Mouse (Mus musculus): ENCODE measurements around the gene Pcdh15. TPM values are rescaled to one million over a fixed set of nuclear protein-coding genes. Genes with fewer than 3 reads are reported as not detected.

Gene Pcdh15
- polyA plus RNA-seq, 1 experiment from 2014 or later = 14.9 TPM

GRCm38 (mm10) chr10:74555326-74555725 is 1456.2 kb downstream of the Pcdh15 start:
- Histone ChIP-seq H3K27me3 (ENCODE audit: control insufficient read depth, insufficient read depth, low read length) (no peaks in the 10 kb centered on the region), H3K9me3 (ENCODE audit: control insufficient read depth, low read length) (no peaks in the 10 kb centered on the region), H3K36me3 (replicated peaks; ENCODE audit: control insufficient read depth, insufficient read depth) (no peaks in the 10 kb centered on the region), H3K4me3 (replicated peaks; ENCODE audit: low read length) (no peak overlapping the region), H3K4me1 (replicated peaks; ENCODE audit: control insufficient read depth, insufficient read depth, low read length) (no peaks in the 10 kb centered on the region), H3K9ac (no peak overlapping the region), H3K4me2 (replicated peaks) (no peak overlapping the region), H3K27ac (no peak overlapping the region)
- ATAC-seq (ENCODE audit: low FRiP score) (no peak), DNase-seq (ENCODE audit: low spot score) (no peak)
- 60% methylated on average over 2 of the region's 2 CpGs for WGBS

GRCm38 (mm10) chr10:74569603-74570002 is 1470.5 kb downstream of the Pcdh15 start:
- no peaks in the 10 kb centered on the region for H3K36me3 ChIP-seq (replicated peaks; ENCODE audit: control insufficient read depth, insufficient read depth)
- no peak overlapping the region for H3K27ac ChIP-seq
- no peak overlapping the region for H3K4me3 ChIP-seq (replicated peaks; ENCODE audit: low read length)
- no peak overlapping the region for H3K4me2 ChIP-seq (replicated peaks)
- 70% methylated on average over 3 of the region's 3 CpGs for WGBS
- no peak overlapping the region for H3K9ac ChIP-seq
- DNase-seq (ENCODE audit: low spot score) (no peak), ATAC-seq (ENCODE audit: low FRiP score) (no peak)
- H3K9me3 ChIP-seq (ENCODE audit: control insufficient read depth, low read length) = no peaks in the 10 kb centered on the region
- H3K4me1 ChIP-seq (replicated peaks; ENCODE audit: control insufficient read depth, insufficient read depth, low read length) = no peaks in the 10 kb centered on the region
- H3K27me3 ChIP-seq (ENCODE audit: control insufficient read depth, insufficient read depth, low read length) = no peaks in the 10 kb centered on the region

- H3K9me3 ChIP-seq (ENCODE audit: control insufficient read depth, low read length) = no peaks in the 10 kb centered on the region
- H3K4me2 ChIP-seq (replicated peaks) = no peak overlapping the region
- ATAC-seq (ENCODE audit: low FRiP score) (no peak), DNase-seq (ENCODE audit: low spot score) (no peak)
- no peak overlapping the region for H3K4me3 ChIP-seq (replicated peaks; ENCODE audit: low read length)
- no peak overlapping the region for H3K27ac ChIP-seq
- H3K36me3 ChIP-seq (replicated peaks; ENCODE audit: control insufficient read depth, insufficient read depth) = no peaks in the 10 kb centered on the region
- no peak overlapping the region for H3K9ac ChIP-seq
- WGBS = 92% methylated on average over 2 of the region's 2 CpGs
- no peaks in the 10 kb centered on the region for H3K27me3 ChIP-seq (ENCODE audit: control insufficient read depth, insufficient read depth, low read length)
- no peaks in the 10 kb centered on the region; the same call in 1 of the 2 replicates for H3K4me1 ChIP-seq (replicated peaks; ENCODE audit: control insufficient read depth, insufficient read depth, low read length)
These were observed 1480.8 kb downstream of the Pcdh15 start for GRCm38 (mm10) chr10:74579924-74580323.

- no peak overlapping the region for H3K27ac ChIP-seq
- no peak overlapping the region for H3K4me2 ChIP-seq (replicated peaks)
These were observed 1492.7 kb downstream of the Pcdh15 start for GRCm38 (mm10) chr10:74591799-74592198.

GRCm38 (mm10) chr10:74607683-74608082 is 1508.5 kb downstream of the Pcdh15 start:
- Histone ChIP-seq H3K9me3 (ENCODE audit: control insufficient read depth, low read length) (no peaks in the 10 kb centered on the region), H3K9ac (no peak overlapping the region), H3K27me3 (ENCODE audit: control insufficient read depth, insufficient read depth, low read length) (no peaks in the 10 kb centered on the region), H3K36me3 (replicated peaks; ENCODE audit: control insufficient read depth, insufficient read depth) (no peaks in the 10 kb centered on the region), H3K4me1 (replicated peaks; ENCODE audit: control insufficient read depth, insufficient read depth, low read length) (no peaks in the 10 kb centered on the region), H3K27ac (no peak overlapping the region), H3K4me2 (replicated peaks) (no peak overlapping the region), H3K4me3 (replicated peaks; ENCODE audit: low read length) (no peak overlapping the region)
- 48% methylated on average over 2 of the region's 2 CpGs for WGBS
- ATAC-seq (ENCODE audit: low FRiP score) = no peak
- no peak for DNase-seq (ENCODE audit: low spot score)

More at GRCm38 (mm10) chr10:74591799-74592198, 1492.7 kb downstream of the Pcdh15 start:
- Histone ChIP-seq H3K4me3 (replicated peaks; ENCODE audit: low read length) (no peak overlapping the region), H3K4me1 (replicated peaks; ENCODE audit: control insufficient read depth, insufficient read depth, low read length) (no peaks in the 10 kb centered on the region), H3K9me3 (ENCODE audit: control insufficient read depth, low read length) (no peaks in the 10 kb centered on the region), H3K9ac (no peak overlapping the region), H3K27me3 (ENCODE audit: control insufficient read depth, insufficient read depth, low read length) (no peaks in the 10 kb centered on the region), H3K36me3 (replicated peaks; ENCODE audit: control insufficient read depth, insufficient read depth) (no peaks in the 10 kb centered on the region)
- DNase-seq (ENCODE audit: low spot score) (no peak), ATAC-seq (ENCODE audit: low FRiP score) (0 out of 2 replicates have a peak, but pooled peaks have one; percentile 14)
- 70% methylated on average over 3 of the region's 3 CpGs for WGBS

GRCm38 (mm10) chr10:74621837-74622236 is 1522.7 kb downstream of the Pcdh15 start:
- 56% methylated on average over 2 of the region's 2 CpGs for WGBS

GRCm38 (mm10) chr10:74625715-74626114 is 1526.6 kb downstream of the Pcdh15 start:
- Histone ChIP-seq H3K36me3 (replicated peaks; ENCODE audit: control insufficient read depth, insufficient read depth) (no peaks in the 10 kb centered on the region), H3K9me3 (ENCODE audit: control insufficient read depth, low read length) (no peaks in the 10 kb centered on the region), H3K4me1 (replicated peaks; ENCODE audit: control insufficient read depth, insufficient read depth, low read length) (no peaks in the 10 kb centered on the region), H3K4me2 (replicated peaks) (no peak overlapping the region), H3K4me3 (replicated peaks; ENCODE audit: low read length) (no peak overlapping the region), H3K9ac (no peak overlapping the region), H3K27ac (no peak overlapping the region), H3K27me3 (ENCODE audit: control insufficient read depth, insufficient read depth, low read length) (no peaks in the 10 kb centered on the region)
- ATAC-seq (ENCODE audit: low FRiP score) (no peak), DNase-seq (ENCODE audit: low spot score) (no peak)
- WGBS = 82% methylated on average over 4 of the region's 4 CpGs

More at GRCm38 (mm10) chr10:74621837-74622236, 1522.7 kb downstream of the Pcdh15 start:
- H3K9me3 ChIP-seq (ENCODE audit: control insufficient read depth, low read length) = no peaks in the 10 kb centered on the region
- no peak overlapping the region for H3K4me2 ChIP-seq (replicated peaks)
- H3K4me3 ChIP-seq (replicated peaks; ENCODE audit: low read length) = no peak overlapping the region
- H3K9ac ChIP-seq = no peak overlapping the region
- H3K4me1 ChIP-seq (replicated peaks; ENCODE audit: control insufficient read depth, insufficient read depth, low read length) = no peaks in the 10 kb centered on the region
- DNase-seq (ENCODE audit: low spot score) (peak; percentile 77), ATAC-seq (ENCODE audit: low FRiP score) (no peak)
- H3K36me3 ChIP-seq (replicated peaks; ENCODE audit: control insufficient read depth, insufficient read depth) = no peaks in the 10 kb centered on the region
- H3K27me3 ChIP-seq (ENCODE audit: control insufficient read depth, insufficient read depth, low read length) = no peaks in the 10 kb centered on the region
- no peak overlapping the region for H3K27ac ChIP-seq

GRCm38 (mm10) chr10:74626596-74626995 is 1527.5 kb downstream of the Pcdh15 start:
- ATAC-seq (ENCODE audit: low FRiP score) = no peak

GRCm38 (mm10) chr10:74631314-74631713 is 1532.2 kb downstream of the Pcdh15 start:
- DNase-seq (ENCODE audit: low spot score) (no peak), ATAC-seq (ENCODE audit: low FRiP score) (no peak)
- no peak overlapping the region for H3K4me2 ChIP-seq (replicated peaks)
- no peaks in the 10 kb centered on the region for H3K27me3 ChIP-seq (ENCODE audit: control insufficient read depth, insufficient read depth, low read length)
- no peaks in the 10 kb centered on the region for H3K4me1 ChIP-seq (replicated peaks; ENCODE audit: control insufficient read depth, insufficient read depth, low read length)
- H3K27ac ChIP-seq = no peak overlapping the region
- no peaks in the 10 kb centered on the region for H3K9me3 ChIP-seq (ENCODE audit: control insufficient read depth, low read length)
- H3K4me3 ChIP-seq (replicated peaks; ENCODE audit: low read length) = no peak overlapping the region
- no peaks in the 10 kb centered on the region for H3K36me3 ChIP-seq (replicated peaks; ENCODE audit: control insufficient read depth, insufficient read depth)
- WGBS = 88% methylated on average over 9 of the region's 9 CpGs
- no peak overlapping the region for H3K9ac ChIP-seq

More at GRCm38 (mm10) chr10:74626596-74626995, 1527.5 kb downstream of the Pcdh15 start:
- no peak for DNase-seq (ENCODE audit: low spot score)
- H3K4me2 ChIP-seq (replicated peaks) = no peak overlapping the region
- H3K27me3 ChIP-seq (ENCODE audit: control insufficient read depth, insufficient read depth, low read length) = no peaks in the 10 kb centered on the region
- no peak overlapping the region for H3K4me3 ChIP-seq (replicated peaks; ENCODE audit: low read length)
- no peaks in the 10 kb centered on the region for H3K9me3 ChIP-seq (ENCODE audit: control insufficient read depth, low read length)
- no peaks in the 10 kb centered on the region for H3K36me3 ChIP-seq (replicated peaks; ENCODE audit: control insufficient read depth, insufficient read depth)
- H3K4me1 ChIP-seq (replicated peaks; ENCODE audit: control insufficient read depth, insufficient read depth, low read length) = no peaks in the 10 kb centered on the region
- no peak overlapping the region for H3K27ac ChIP-seq
- WGBS = 75% methylated on average over 10 of the region's 10 CpGs
- H3K9ac ChIP-seq = no peak overlapping the region

- H3K27me3 ChIP-seq (ENCODE audit: control insufficient read depth, insufficient read depth, low read length) = no peaks in the 10 kb centered on the region
- H3K4me3 ChIP-seq (replicated peaks; ENCODE audit: low read length) = no peak overlapping the region
- WGBS = 33% methylated on average over 4 of the region's 4 CpGs
- no peaks in the 10 kb centered on the region for H3K36me3 ChIP-seq (replicated peaks; ENCODE audit: control insufficient read depth, insufficient read depth)
- ATAC-seq (ENCODE audit: low FRiP score) = no peak
- no peaks in the 10 kb centered on the region for H3K9me3 ChIP-seq (ENCODE audit: control insufficient read depth, low read length)
- no peak for DNase-seq (ENCODE audit: low spot score)
- no peak overlapping the region for H3K27ac ChIP-seq
- H3K9ac ChIP-seq = no peak overlapping the region
- no peaks in the 10 kb centered on the region for H3K4me1 ChIP-seq (replicated peaks; ENCODE audit: control insufficient read depth, insufficient read depth, low read length)
- H3K4me2 ChIP-seq (replicated peaks) = no peak overlapping the region
These were observed 1537.9 kb downstream of the Pcdh15 start for GRCm38 (mm10) chr10:74637040-74637439.

All from hindbrain, embryonic 14.5 days (tissue).